Mouse (Mus musculus) olfactory bulb, adult 2 months (tissue): ENCODE measurements at regions not wholly inside any gene's neighbourhood (a gene's known extent, or its start where the extent isn't known, plus 50 kb on each side); places are given as distances from the start of the nearest gene placed in this dataset.

Experiments used
- H3K27ac ChIP-seq: fragments of 200-500 bp; 2 replicates; pipeline ENCODE4 v1.5.1; 2012; ENCODE audit warnings: low read depth, low read length; ENCODE audit not compliant: insufficient read depth
- H3K4me1 ChIP-seq: fragments of 200-500 bp; 2 replicates; pipeline ENCODE4 v1.6.1; 2012; ENCODE audit warnings: low read length; ENCODE audit not compliant: control insufficient read depth, insufficient read depth
- H3K4me3 ChIP-seq: fragments of 200-500 bp; 2 replicates; pipeline ENCODE4 v1.5.1; 2012; ENCODE audit warnings: mild to moderate bottlenecking, low read depth, low read length, moderate library complexity; ENCODE audit not compliant: insufficient read depth
- CTCF ChIP-seq: fragments of 200-500 bp; IDR thresholded peaks from 2 replicates; pipeline ENCODE4 v1.5.1; 2012; ENCODE audit warnings: low read depth, mild to moderate bottlenecking, low read length, moderate library complexity; ENCODE audit not compliant: insufficient read depth
- POLR2A ChIP-seq: fragments of 200-500 bp; IDR thresholded peaks from 2 replicates; pipeline ENCODE4 v1.6.1; 2012; ENCODE audit warnings: mild to moderate bottlenecking, low read depth, low read length, moderate library complexity; ENCODE audit not compliant: insufficient read depth
- WGBS: fragments of 180-500 bp; shearing (Covaris S2); methylation state at CpG from one replicate; pipeline ENCODE4 v1.1.7; 2018; 5-methylcytosine and 5-hydroxymethylcytosine counted together

DNA sequence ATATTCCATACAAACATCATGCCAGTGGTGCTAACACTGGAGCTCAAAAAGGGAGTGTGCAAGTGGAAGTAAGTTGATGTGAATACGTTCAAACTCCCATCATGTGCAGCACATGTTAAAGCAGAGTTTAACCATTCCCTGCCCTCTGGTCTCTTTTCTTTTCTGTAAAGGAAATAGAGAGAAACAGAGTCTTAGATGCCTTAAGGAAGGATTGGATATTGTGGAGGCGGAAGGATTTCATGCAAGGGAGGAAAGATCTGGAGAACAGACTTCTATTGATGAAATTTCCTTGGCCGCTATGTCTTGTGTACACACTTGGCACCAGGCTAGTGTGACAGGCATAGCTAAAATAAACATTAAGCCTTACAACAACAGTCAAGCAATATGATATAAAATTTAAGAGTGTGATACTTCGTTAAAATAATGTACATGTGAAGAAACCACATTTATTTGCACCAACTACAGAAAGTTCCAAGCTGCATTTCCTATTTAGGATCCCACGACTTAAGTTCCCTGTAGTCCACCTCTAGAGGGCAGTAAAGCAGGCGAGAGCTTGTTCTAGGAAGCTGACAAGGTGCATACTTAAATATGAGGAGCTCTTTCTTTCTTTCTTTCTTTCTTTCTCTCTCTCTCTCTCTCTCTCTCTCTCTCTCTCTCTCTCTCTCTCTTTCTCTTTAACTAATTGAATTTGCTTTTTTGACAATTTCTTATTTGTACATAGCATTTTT is 246.8 kb upstream of the Mms22l start:
- 30% methylated on average over 6 of the region's 6 CpGs for WGBS

GRCm38 (mm10) chr4:24278154-24278553 is 218.1 kb upstream of the Mms22l start:
- WGBS = 72% methylated on average over 3 of the region's 3 CpGs
- TF ChIP-seq POLR2A (no peak), CTCF (no peak)
- H3K4me3 ChIP-seq = no peak overlapping the region

More for the DNA sequence above, 246.8 kb upstream of the Mms22l start:
- Histone ChIP-seq H3K4me3 (no peak overlapping the region), H3K4me1 (no peaks in the 10 kb centered on the region), H3K27ac (no peak overlapping the region)
- no peak for TF ChIP-seq CTCF
- no peak for TF ChIP-seq POLR2A

More at GRCm38 (mm10) chr4:24278154-24278553, 218.1 kb upstream of the Mms22l start:
- Histone ChIP-seq H3K4me1 (no peaks in the 10 kb centered on the region), H3K27ac (no peak overlapping the region)
